Mouse (Mus musculus) spleen, adult 2 months (tissue): Measurements from ENCODE around the gene Spns2.

Experiments
- CTCF ChIP-seq: fragments of 200-500 bp; IDR thresholded peaks from 2 replicates; pipeline ENCODE4 v1.5.1; 2011; ENCODE audit warnings: mild to moderate bottlenecking, inconsistent platforms; ENCODE audit not compliant: insufficient read depth, insufficient read length, insufficient replicate concordance; ENCODE audit errors: extremely low read depth
- POLR2A ChIP-seq: fragments of 200-500 bp; IDR thresholded peaks from 2 replicates; pipeline ENCODE4 v1.6.1; 2011; ENCODE audit warnings: low read depth, low read length, inconsistent platforms

DNA sequence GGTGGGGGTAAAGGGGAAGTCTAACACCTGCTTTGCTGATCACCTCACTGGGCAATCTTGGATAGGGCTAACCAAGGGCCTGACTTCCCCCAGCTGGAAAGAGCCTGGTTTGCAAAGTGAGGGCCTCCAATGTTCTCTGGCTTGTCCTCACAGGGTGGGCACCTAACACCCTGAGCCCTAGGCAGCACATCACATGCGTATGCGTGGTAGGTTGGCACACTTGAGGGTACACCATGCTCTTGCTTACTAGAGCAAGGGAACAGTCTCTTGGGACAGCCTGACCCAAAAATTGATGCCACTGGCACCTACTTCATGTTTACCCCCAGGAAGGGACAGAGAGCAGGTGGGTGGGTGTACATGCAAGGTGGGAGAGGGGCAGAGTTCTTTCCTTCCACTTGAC lies 2.0 kb downstream of the Spns2 start:
- no peak for TF ChIP-seq POLR2A
- TF ChIP-seq CTCF, result no peak
